Mouse (Mus musculus) lung, adult 2 months (tissue): Measurements from ENCODE around the gene Tmem256.

Source experiments
- CTCF ChIP-seq: fragments of 200-500 bp; IDR thresholded peaks from 2 replicates; pipeline ENCODE4 v1.5.1; 2011; ENCODE audit warnings: mild to moderate bottlenecking, low read length, control low read depth; ENCODE audit not compliant: insufficient read depth
- POLR2A ChIP-seq: fragments of 200-500 bp; IDR thresholded peaks from 2 replicates; pipeline ENCODE4 v1.6.1; 2011; ENCODE audit warnings: low read depth, mild to moderate bottlenecking, control low read depth, low read length, borderline replicate concordance; ENCODE audit errors: extremely low read depth

DNA sequence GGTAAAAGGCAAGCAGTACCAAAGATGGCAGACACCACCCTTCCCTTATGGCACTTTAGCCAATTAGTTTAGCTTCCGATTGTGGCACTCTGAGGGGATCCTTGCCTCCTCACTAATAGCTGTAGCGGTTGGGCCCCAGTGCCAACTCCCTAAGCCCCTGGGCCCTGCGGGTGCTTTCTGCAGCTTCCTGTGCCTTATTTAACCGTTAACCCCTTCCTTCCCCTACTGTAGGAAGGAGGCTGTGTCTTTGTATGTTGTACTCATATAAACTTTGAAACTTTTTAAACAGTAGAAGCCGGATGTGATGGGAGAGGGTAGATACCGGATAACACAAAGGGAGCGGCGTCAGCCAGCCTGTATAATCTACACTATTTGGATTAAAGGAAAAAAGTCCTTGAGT, 12.4 kb downstream of the Tmem256 start:
- TF ChIP-seq CTCF (no peak), POLR2A (no peak)
